Mouse (Mus musculus): ENCODE measurements around the gene Washc3.

Gene Washc3

DNA sequence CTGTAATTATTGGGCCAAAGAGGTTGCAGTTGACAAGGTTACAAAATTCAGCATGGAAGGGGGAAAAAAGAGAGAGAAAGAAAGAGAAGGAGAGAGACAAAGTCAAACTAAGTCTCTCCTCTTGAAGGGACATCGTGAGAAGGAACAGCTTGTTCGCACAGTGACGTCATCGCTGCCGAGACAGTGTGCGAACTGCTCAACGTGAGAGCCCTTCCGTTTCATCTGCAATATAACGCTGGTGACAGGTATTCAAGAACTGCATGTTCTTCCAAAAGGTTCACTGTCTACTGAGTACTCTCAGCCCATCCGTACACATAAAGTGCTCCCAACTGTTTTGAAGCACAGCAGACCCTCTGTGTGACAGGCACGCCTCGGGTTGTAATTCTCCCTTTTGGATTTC, 59.4 kb downstream of the Washc3 start:
- DNase-seq: no peak

DNA sequence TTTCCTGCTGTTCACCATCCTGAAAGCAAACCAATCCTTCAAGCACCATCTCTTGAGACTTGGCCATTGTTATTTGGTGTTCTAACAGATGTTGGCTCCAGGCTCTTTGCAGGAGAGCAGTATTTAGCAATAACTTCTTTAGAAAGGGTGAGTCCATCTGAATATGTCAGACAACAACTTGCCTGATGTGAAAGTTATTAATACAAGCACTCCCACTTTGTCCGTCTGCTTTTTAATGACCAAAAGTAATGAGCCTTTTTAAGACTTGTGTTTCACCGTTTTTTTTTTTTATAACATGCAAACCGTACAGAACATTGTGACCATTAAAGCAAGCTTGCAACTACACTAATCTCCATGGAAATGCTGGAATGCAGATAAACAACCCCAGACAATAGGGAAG, 60.3 kb downstream of the Washc3 start:
- no peak for DNase-seq

DNA sequence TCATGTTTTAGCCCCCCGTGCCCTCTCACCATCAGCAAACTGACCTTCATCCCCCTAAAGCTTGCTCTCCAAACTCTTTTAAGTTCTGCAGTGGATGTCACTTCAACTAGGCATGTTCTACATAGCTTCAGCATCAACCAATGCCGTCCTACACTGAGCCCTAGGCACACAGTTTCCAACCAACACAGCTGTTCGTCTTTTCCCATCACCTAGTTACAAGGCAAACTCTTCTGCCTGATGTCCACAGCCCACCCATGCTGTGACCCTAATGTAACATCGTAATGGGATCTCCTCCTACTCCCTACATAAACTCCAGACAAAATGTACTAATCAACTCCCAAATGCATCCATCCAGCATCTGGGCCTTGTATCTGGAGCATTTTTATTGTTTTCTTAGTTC, 62.5 kb downstream of the Washc3 start:
- DNase-seq: no peak

DNA sequence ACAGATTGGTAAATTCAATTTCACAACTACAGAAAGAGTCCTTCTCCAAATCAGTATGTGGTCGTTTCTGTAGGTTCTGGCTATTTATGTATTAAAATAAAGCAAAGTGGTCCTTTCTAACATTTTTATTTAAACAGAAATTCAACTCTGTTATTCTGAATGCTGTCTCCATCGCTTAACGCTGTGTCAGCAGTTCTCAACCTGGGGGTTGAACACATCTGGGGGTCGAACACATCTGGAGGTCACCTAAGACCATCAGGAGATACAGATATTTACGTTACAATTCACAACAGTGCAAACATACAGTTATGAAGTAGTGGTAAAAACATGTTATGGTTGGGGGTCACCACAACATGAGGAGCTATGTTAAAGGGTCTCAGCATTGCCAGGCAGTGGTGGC, 73.2 kb downstream of the Washc3 start:
- no peak for DNase-seq

DNA sequence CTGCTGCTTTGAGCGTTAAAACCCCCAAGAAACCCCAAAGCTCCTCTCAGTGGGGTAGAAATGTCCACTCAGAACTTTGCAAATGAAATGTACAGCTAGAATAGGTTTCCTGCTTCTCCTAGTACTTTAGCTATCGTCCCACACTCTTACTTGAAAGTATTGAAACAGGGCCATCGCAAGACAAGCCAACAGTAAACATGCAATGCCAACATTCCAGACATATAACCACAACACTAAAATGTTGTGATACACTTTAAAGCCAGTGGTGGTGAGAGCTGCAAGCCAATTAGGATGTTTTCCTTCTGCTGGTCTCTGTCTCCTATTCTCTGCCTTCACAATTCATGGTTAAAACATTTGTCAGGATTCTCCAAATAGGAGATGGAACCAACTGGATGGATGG, 80.8 kb downstream of the Washc3 start:
- DNase-seq: no peak

DNA sequence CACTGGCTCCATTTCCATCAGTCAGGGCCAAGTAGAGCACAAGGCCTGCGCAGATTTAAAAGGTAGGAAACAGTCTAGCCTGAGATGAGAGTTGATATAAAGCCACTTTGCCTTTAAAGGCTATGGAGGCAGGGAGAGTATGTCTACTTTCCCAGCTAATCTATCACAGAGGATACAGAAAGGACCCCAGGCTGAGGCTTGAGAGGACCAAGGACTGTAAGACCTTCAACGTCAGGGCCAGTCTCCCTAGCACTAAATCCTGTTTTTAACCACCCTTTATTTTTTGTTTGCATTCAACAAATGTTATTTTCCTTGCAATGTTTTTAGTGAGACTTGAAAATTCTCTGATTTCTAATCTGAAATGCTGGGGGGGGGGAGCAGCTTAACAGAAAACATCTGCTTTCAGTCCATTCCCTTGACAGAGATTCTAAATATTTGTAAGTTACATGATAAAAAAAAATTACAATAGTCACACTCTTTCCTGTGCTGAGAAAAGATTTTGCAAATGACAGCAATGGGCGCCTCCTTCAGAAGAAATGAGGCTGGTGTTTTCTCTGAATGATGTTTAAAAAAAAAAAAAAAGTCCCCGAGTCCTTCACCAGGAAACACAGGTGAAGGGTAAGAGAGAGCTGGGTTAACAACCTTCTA, 83.6 kb downstream of the Washc3 start:
- no peak for DNase-seq

DNA sequence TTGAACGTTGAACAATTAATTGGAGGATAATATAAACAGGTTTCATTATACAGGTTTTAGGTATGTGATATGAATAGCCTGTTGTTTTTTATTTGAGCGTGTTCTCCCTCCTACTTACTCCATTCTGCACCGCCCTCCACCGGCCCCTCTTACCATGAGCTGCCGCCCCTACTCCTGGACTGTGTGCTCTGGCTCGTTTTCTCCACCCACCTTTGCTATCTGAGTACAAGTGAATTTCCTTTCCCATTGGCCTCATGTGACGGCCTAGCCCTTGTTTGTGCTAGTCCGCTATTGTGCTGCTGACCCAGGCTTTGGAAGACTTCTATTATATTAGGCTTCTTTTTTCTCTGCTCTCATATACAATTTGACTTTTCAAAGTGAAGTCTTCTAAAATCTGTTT, 86.4 kb downstream of the Washc3 start:
- no peak for DNase-seq

DNA sequence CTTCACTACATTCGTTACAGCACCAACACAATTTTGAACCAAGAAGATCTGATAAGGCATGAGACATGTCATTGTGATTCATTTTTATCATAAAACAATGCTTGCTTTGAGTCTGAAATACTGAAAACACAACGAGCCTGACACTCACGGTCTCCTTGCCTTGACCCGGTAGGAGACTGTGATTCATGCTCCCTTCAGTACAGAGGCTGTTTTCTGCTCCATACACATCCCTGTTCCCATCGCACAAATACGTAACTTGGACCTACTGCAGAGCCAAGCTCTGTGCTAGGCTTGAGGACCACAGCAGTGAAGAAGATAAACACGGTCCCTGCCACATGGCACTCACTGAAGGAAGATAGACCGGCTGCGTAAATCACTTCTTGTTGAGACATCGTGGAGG, 87.2 kb downstream of the Washc3 start:
- no peak for DNase-seq

DNA sequence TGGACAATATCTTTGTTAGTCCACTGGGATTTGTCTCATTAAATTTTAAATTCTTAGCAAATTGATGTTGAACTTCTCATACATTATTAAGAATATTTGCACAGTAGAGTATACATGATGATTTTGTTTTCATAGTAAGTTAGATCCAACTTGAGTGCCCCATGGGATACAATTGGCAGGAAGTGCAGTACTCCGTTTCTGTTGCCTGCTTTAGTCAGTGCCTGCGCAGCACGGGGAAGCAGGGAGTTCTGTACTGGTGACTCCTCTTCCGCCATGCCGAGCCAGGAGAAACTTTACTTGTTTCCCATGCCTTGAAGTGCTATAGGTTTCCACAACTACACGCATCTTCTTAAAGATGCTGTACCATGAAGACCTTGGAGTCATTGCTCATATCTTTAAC, 94.2 kb downstream of the Washc3 start:
- DNase-seq: no peak
